Mouse (Mus musculus) C2C12 (cell line): ENCODE measurements around the gene Slc30a2.

ENCODE experiments used
- CEBPB ChIP-seq: IDR thresholded peaks from one replicate; pipeline ENCODE4 v1.6.1; 2011; ENCODE audit warnings: low read depth, mild to moderate bottlenecking, control low read depth, moderate library complexity
- CTCF ChIP-seq: IDR thresholded peaks from one replicate; pipeline ENCODE4 v1.5.1; 2011; ENCODE audit not compliant: control insufficient read depth, insufficient read depth, insufficient read length
- FOSL1 ChIP-seq: IDR thresholded peaks from one replicate; pipeline ENCODE4 v1.8.0; 2011; ENCODE audit warnings: mild to moderate bottlenecking, low read length; ENCODE audit not compliant: poor library complexity, insufficient read depth, severe bottlenecking
- MAX ChIP-seq: IDR thresholded peaks from one replicate; pipeline ENCODE4 v1.6.1; 2011; ENCODE audit warnings: mild to moderate bottlenecking, control low read depth
- MYOD1 ChIP-seq: IDR thresholded peaks from one replicate; pipeline ENCODE4 v1.6.1; 2011; ENCODE audit warnings: low read depth; ENCODE audit not compliant: control insufficient read depth, insufficient read length
- MYOG ChIP-seq: IDR thresholded peaks from one replicate; pipeline ENCODE4 v1.6.1; 2011; ENCODE audit not compliant: control insufficient read depth, insufficient read length; ENCODE audit errors: extremely low read depth
- USF1 ChIP-seq: IDR thresholded peaks from one replicate; pipeline ENCODE4 v1.6.1; 2011; ENCODE audit warnings: low read depth, mild to moderate bottlenecking, control low read depth, moderate library complexity

DNA sequence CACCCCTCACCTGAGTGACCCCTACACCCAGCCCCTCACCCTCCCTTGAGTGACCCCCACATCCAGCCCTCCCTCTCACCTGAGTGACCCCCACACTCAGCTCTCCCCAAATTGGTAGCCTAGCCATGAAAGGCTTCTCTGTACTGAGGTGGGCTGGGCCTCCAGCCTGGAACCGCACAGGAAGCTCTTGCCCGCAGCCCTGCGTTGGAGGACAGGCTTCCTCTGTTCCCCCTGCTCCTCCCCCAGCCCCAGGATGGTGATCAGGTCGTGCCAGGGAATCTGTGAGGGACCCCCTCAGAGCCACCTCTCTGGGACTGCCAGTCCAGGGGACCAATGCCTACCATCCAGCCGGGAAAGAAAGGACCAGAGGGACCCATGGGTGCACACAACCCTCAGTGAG lies 22.3 kb downstream of the Slc30a2 start:
- no peak for TF ChIP-seq CTCF
- TF ChIP-seq USF1 = no peak
- TF ChIP-seq MYOG = no peak
- TF ChIP-seq FOSL1 = no peak
- no peak for TF ChIP-seq MAX
- TF ChIP-seq CEBPB = no peak
- TF ChIP-seq MYOD1 = no peak
